Mouse (Mus musculus) intestine, embryonic 14.5 days (tissue): Measurements from ENCODE around the gene Prr22. TPM values are rescaled to one million over a fixed set of nuclear protein-coding genes. Genes with fewer than 3 reads are reported as not detected.

ENCODE experiments used
- ATAC-seq: fragments of 200-750 bp; cut with Nextera tagmentation; replicated peaks from 2 replicates; pipeline ENCODE4 v1.8.0; 2017; ENCODE audit warnings: low read depth, moderate number of reproducible peaks, moderate TSS enrichment, moderate library complexity; ENCODE audit not compliant: low FRiP score, low TSS enrichment
- DNase-seq: peaks from one replicate; pipeline ENCODE4 v3.0.0-alpha.2; 2018; ENCODE audit warnings: low spot score
- H3K27ac ChIP-seq: fragments of 300-500 bp; sonication (generic); 2 replicates; pipeline ENCODE4 v1.5.1; 2014; ENCODE audit warnings: low read depth, mild to moderate bottlenecking, control low read depth
- H3K27me3 ChIP-seq: fragments of 300-500 bp; sonication (generic); replicated peaks from 2 replicates; pipeline ENCODE4 v1.6.1; 2014; ENCODE audit warnings: low read length, control low read depth; ENCODE audit not compliant: control insufficient read depth, insufficient read depth
- H3K36me3 ChIP-seq: fragments of 300-500 bp; sonication (generic); 2 replicates; pipeline ENCODE4 v1.6.1; 2014; ENCODE audit warnings: low read length, control low read depth; ENCODE audit not compliant: control insufficient read depth, insufficient read depth
- H3K4me1 ChIP-seq: fragments of 300-500 bp; sonication (generic); replicated peaks from 2 replicates; pipeline ENCODE4 v1.6.1; 2014; ENCODE audit warnings: low read length, control low read depth, mixed read lengths; ENCODE audit not compliant: control insufficient read depth, insufficient read depth
- H3K4me2 ChIP-seq: fragments of 300-500 bp; sonication (generic); 2 replicates; pipeline ENCODE4 v1.6.1; 2014; ENCODE audit warnings: low read length
- H3K4me3 ChIP-seq: fragments of 300-500 bp; sonication (generic); 2 replicates; pipeline ENCODE4 v1.5.1; 2014; ENCODE audit warnings: low read depth, low read length, control low read depth, mixed read lengths
- H3K9ac ChIP-seq: fragments of 300-500 bp; sonication (generic); 2 replicates; pipeline ENCODE4 v1.6.1; 2014; ENCODE audit warnings: mild to moderate bottlenecking, low read length
- H3K9me3 ChIP-seq: fragments of 300-500 bp; sonication (generic); 2 replicates; pipeline ENCODE4 v1.6.1; 2016; ENCODE audit warnings: low read length, control low read depth; ENCODE audit not compliant: control insufficient read depth
- WGBS: fragments of 180-500 bp; shearing (Covaris S2); extraction: QIAGEN DNeasy Blood & Tissue Kit; methylation state at CpG from one replicate; pipeline ENCODE4 v1.1.7; 2014; 5-methylcytosine and 5-hydroxymethylcytosine counted together
- polyA plus RNA-seq: library from polyadenylated mRNA; unstranded; fragments of >200 nt; fragmentation: Nextera tagmentation; extraction: Ambion mirVana; gene quantifications from 2 replicates; pipeline ENCODE4 v1.2.1, GENCODE M21; 2014

Gene Prr22
- polyA plus RNA-seq, 1 experiment from 2014 or later, result 1.7 TPM

DNA sequence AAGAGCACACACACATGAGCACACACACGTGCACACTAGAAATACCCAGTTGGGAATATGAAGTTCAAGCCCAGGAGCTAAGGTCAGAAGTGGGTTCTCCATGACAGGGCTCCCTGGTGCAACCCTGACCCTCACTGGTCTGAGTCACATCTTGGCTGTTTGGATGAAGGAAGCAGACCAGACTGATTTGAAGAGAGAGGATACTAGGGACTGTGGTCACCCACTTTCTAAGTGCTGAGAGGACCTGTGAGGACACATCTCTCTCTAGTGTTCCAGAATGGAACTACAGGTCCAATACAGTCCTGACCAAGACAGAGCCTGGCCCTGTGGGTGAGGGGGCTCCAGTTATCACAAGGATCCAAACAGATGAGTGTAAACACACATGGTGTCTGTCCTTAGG is 35.7 kb downstream of the Prr22 start:
- Histone ChIP-seq H3K9me3 (no peaks in the 10 kb centered on the region), H3K4me1 (peaks cover 12% of the 10 kb centered on the region), H3K4me2 (no peak overlapping the region), H3K36me3 (peaks cover 5% of the 10 kb centered on the region; the same call in 1 of the 2 replicates), H3K27me3 (no peaks in the 10 kb centered on the region), H3K9ac (no peak overlapping the region), H3K27ac (no peak overlapping the region), H3K4me3 (no peak overlapping the region)
- DNase-seq (no peak), ATAC-seq (no peak)
- WGBS, result 80% methylated on average over 1 of the region's 1 CpGs

DNA sequence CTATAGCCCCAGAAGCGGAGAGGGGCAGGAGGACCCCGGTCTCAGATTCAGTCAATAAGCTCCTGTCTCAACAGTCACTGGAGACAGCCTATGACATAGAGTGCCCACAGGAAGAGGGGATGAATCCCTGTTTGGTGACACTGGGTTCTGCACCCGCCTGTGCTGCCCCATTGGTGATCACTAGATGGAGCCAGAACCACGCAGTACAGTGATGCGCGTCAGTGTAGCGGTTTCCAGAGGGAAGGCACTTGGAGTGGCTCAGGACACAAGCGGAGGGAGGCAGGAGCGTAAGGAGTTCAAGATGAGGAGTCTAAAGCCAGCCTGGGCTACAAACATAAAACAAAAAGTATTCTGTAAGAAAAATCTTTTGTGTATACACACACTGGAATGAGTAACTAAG is 38.5 kb downstream of the Prr22 start:
- 11% methylated on average over 9 of the region's 9 CpGs for WGBS
- Histone ChIP-seq H3K9ac (no peak overlapping the region), H3K36me3 (no peaks in the 10 kb centered on the region), H3K27ac (no peak overlapping the region), H3K4me3 (no peak overlapping the region), H3K4me2 (no peak overlapping the region), H3K9me3 (no peaks in the 10 kb centered on the region), H3K4me1 (peaks cover 19% of the 10 kb centered on the region), H3K27me3 (no peaks in the 10 kb centered on the region)
- DNase-seq, result peak; percentile 88
- ATAC-seq, result peak; percentile 67

GRCm38 (mm10) chr17:56810245-56810644 is 40.2 kb downstream of the Prr22 start:
- WGBS, result 0% methylated on average over 3 of the region's 3 CpGs
- H3K9me3 ChIP-seq, result no peaks in the 10 kb centered on the region
- DNase-seq (peak; percentile 85), ATAC-seq (peak; percentile 68)
- H3K36me3 ChIP-seq, result no peaks in the 10 kb centered on the region
- H3K4me1 ChIP-seq, result peaks cover 22% of the 10 kb centered on the region
- no peak overlapping the region for H3K4me3 ChIP-seq
- no peaks in the 10 kb centered on the region for H3K27me3 ChIP-seq
- H3K27ac ChIP-seq, result peak overlapping the region; percentile 64; the same call in 1 of the 2 replicates
- H3K9ac ChIP-seq, result no peak overlapping the region
- no peak overlapping the region for H3K4me2 ChIP-seq

GRCm38 (mm10) chr17:56814316-56815056 is 44.4 kb downstream of the Prr22 start:
- Histone ChIP-seq H3K27me3 (no peaks in the 10 kb centered on the region), H3K4me3 (no peak overlapping the region), H3K9ac (no peak overlapping the region), H3K27ac (0 out of 2 replicates have a peak overlapping the region, but pooled peaks have one; percentile 23), H3K4me2 (no peak overlapping the region), H3K36me3 (no peaks in the 10 kb centered on the region), H3K4me1 (peaks cover 22% of the 10 kb centered on the region), H3K9me3 (no peaks in the 10 kb centered on the region)
- DNase-seq (peak; percentile 81), ATAC-seq (peak; percentile 57; the same call in 1 of the 2 replicates)
- WGBS, result 14% methylated on average over 24 of the region's 24 CpGs

- no peaks in the 10 kb centered on the region for H3K36me3 ChIP-seq
- 86% methylated on average over 3 of the region's 3 CpGs for WGBS
- no peak overlapping the region for H3K4me2 ChIP-seq
- DNase-seq, result no peak
- H3K4me1 ChIP-seq, result peaks cover 18% of the 10 kb centered on the region
- no peak overlapping the region for H3K4me3 ChIP-seq
- H3K9me3 ChIP-seq, result no peaks in the 10 kb centered on the region
- ATAC-seq, result no peak
- 0 out of 2 replicates have a peak overlapping the region, but pooled peaks have one; percentile 23 for H3K27ac ChIP-seq
- H3K27me3 ChIP-seq, result no peaks in the 10 kb centered on the region
- H3K9ac ChIP-seq, result no peak overlapping the region
Measured at GRCm38 (mm10) chr17:56815057-56815345, 45.0 kb downstream of the Prr22 start.

GRCm38 (mm10) chr17:56818067-56818636 is 48.1 kb downstream of the Prr22 start:
- WGBS, result 35% methylated on average over 11 of the region's 11 CpGs
- Histone ChIP-seq H3K4me2 (no peak overlapping the region), H3K4me3 (no peak overlapping the region), H3K27ac (no peak overlapping the region), H3K36me3 (no peaks in the 10 kb centered on the region), H3K9ac (no peak overlapping the region), H3K4me1 (peaks cover 7% of the 10 kb centered on the region; the same call in 1 of the 2 replicates), H3K27me3 (no peaks in the 10 kb centered on the region), H3K9me3 (no peaks in the 10 kb centered on the region)
- ATAC-seq (0 out of 2 replicates have a peak, but pooled peaks have one; percentile 6), DNase-seq (no peak)

GRCm38 (mm10) chr17:56819032-56819545 is 49.0 kb downstream of the Prr22 start:
- Histone ChIP-seq H3K4me1 (peaks cover 3% of the 10 kb centered on the region; the same call in 1 of the 2 replicates), H3K36me3 (no peaks in the 10 kb centered on the region), H3K9me3 (no peaks in the 10 kb centered on the region), H3K27ac (no peak overlapping the region), H3K9ac (no peak overlapping the region), H3K27me3 (no peaks in the 10 kb centered on the region), H3K4me2 (no peak overlapping the region), H3K4me3 (no peak overlapping the region)
- DNase-seq (no peak), ATAC-seq (no peak)
- WGBS, result 74% methylated on average over 6 of the region's 6 CpGs

DNA sequence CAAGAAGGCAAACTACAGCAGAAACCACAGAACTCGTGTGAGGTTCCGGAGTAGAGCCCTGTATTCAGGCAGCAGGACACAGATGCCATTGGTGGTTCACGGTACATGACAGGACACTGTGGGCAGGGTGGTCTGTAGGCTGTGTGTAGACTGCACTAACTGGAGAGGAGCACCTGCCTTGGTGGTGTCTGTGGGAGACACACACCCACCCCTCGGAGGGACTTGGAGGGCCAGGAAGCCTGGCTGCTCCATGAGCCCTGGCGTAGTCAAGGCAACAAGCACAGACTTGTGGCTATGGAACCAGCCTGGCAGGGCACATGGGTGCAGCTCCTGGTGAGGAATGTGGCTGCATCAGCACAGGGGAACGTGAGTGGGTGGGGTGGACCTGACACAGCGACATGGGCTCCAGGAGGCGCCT is 49.7 kb downstream of the Prr22 start:
- 65% methylated on average over 8 of the region's 8 CpGs for WGBS
- no peak overlapping the region for H3K9ac ChIP-seq
- DNase-seq (no peak), ATAC-seq (no peak)
- H3K27me3 ChIP-seq, result no peaks in the 10 kb centered on the region
- no peaks in the 10 kb centered on the region for H3K9me3 ChIP-seq
- peaks cover 3% of the 10 kb centered on the region; the same call in 1 of the 2 replicates for H3K4me1 ChIP-seq
- H3K4me2 ChIP-seq, result no peak overlapping the region
- H3K4me3 ChIP-seq, result no peak overlapping the region
- no peaks in the 10 kb centered on the region for H3K36me3 ChIP-seq
- H3K27ac ChIP-seq, result no peak overlapping the region; the same call in 1 of the 2 replicates
